Comparison of ENCODE assay signal across 17 mouse cellular contexts in genomic region chr2:32141602-32142001, GRCm38 (mm10). TPM values are rescaled to one million over a fixed set of nuclear protein-coding genes. Genes with fewer than 3 reads are reported as not detected.
"Had no signal": no experiment of that assay in that cellular context is flagged by ENCODE, and none has a peak within 500 bp of the region (broad histone marks: within the 10 kb centered on the region; RNA-seq: fewer than 3 reads in every experiment).

No protein-coding gene starts in this region.

- DNase-seq: kidney, adult 2 months; kidney, postnatal 36 days; layer of hippocampus, postnatal 36 days; lung, adult 18-20 months; lung, postnatal 4 days; midbrain, embryonic 14.5 days; right cerebral cortex, postnatal 14 days; spleen, adult 18-20 months; thymus, adult 18-20 months; thymus, postnatal 36 days had no signal

- H3K27ac ChIP-seq: kidney, postnatal 0 days; left cerebral cortex, adult 2 months; liver, embryonic 14.5 days; stomach, embryonic 15.5 days had no signal

- H3K4me2 ChIP-seq: midbrain, embryonic 11.5 days; stomach, embryonic 15.5 days had no signal

- H3K9me3 ChIP-seq: stomach, embryonic 15.5 days had no signal

- H3K36me3 ChIP-seq: stomach, embryonic 15.5 days had no signal

- ATAC-seq: inflammation-experienced regulatory T-cells, adult 6 months; intestine, embryonic 16.5 days had no signal

- H3K9ac ChIP-seq: liver, embryonic 14.5 days; stomach, embryonic 15.5 days had no signal

- H3K4me3 ChIP-seq: left cerebral cortex, adult 2 months; stomach, embryonic 15.5 days had no signal

- H3K27me3 ChIP-seq: stomach, embryonic 15.5 days had no signal

RNA-seq across cellular contexts. Expression of gene Plpp7, which starts 46.3 kb away (rescaled TPM):
- polyA plus RNA-seq: inflammation-experienced regulatory T-cells, adult 6 months had no signal
